Mouse (Mus musculus) heart, adult 8-10 months (tissue): ENCODE data around the gene Lingo1. TPM values are rescaled to one million over a fixed set of nuclear protein-coding genes. Genes with fewer than 3 reads are reported as not detected.

Experiments
- DNase-seq: peaks from one replicate; pipeline ENCODE4 v3.0.0; 2022; ENCODE audit warnings: low spot score
- total RNA-seq, 4 experiments: library from RNA; stranded (reverse); gene quantifications; 2 replicates each; pipeline ENCODE4 v1.2.4; 2022

Lingo1 gene
- total RNA-seq, 4 experiments from 2014 or later, result 1.0 to 1.7 (median 1.2) TPM

- no peak for DNase-seq
Observed at GRCm38 (mm10) chr9:56605443-56605806, 190.8 kb downstream of the Lingo1 start.

- no peak for DNase-seq
Observed at GRCm38 (mm10) chr9:56604797-56605442, 191.3 kb downstream of the Lingo1 start.

- no peak for DNase-seq
Observed at GRCm38 (mm10) chr9:56600655-56601054, 195.6 kb downstream of the Lingo1 start.

- no peak for DNase-seq
Observed at GRCm38 (mm10) chr9:56592639-56593038, 203.6 kb downstream of the Lingo1 start.

- no peak for DNase-seq
Observed at GRCm38 (mm10) chr9:56591248-56591888, 204.9 kb downstream of the Lingo1 start.

- DNase-seq, result no peak
Observed at GRCm38 (mm10) chr9:56589762-56590161, 206.5 kb downstream of the Lingo1 start.

- no peak for DNase-seq
Observed at GRCm38 (mm10) chr9:56584043-56584424, 212.2 kb downstream of the Lingo1 start.

GRCm38 (mm10) chr9:56583139-56584042 is 212.9 kb downstream of the Lingo1 start:
- no peak for DNase-seq

GRCm38 (mm10) chr9:56582628-56583027 is 213.6 kb downstream of the Lingo1 start:
- DNase-seq, result no peak

- DNase-seq, result no peak
Observed at GRCm38 (mm10) chr9:56581700-56582099, 214.6 kb downstream of the Lingo1 start.

- DNase-seq, result no peak
Observed at GRCm38 (mm10) chr9:56581016-56581415, 215.3 kb downstream of the Lingo1 start.

- no peak for DNase-seq
Observed at GRCm38 (mm10) chr9:56580101-56580500, 216.2 kb downstream of the Lingo1 start.

GRCm38 (mm10) chr9:56577405-56577804 is 218.9 kb downstream of the Lingo1 start:
- DNase-seq, result no peak

- no peak for DNase-seq
Observed at GRCm38 (mm10) chr9:56572534-56573479, 223.5 kb downstream of the Lingo1 start.

Other genes starting within 250 kb of the Lingo1 start
- gene Odf3l1, start 68.2 kb upstream of the Lingo1 start, total RNA-seq, result not detected
- gene Cspg4, start 68.6 kb upstream of the Lingo1 start, total RNA-seq, result 10 to 100 TPM in 3 of 4 experiments, 1 to 10 TPM in 1; 9.4 to 14.7 (median 10.7) TPM
- 10 to 100 TPM in 1 of 4 experiments, 1 to 10 TPM in 3; 7.3 to 10.3 (median 8.4) TPM for gene Snx33, start 131.9 kb upstream of the Lingo1 start, total RNA-seq
- 10 to 100 TPM; 58.6 to 70.1 (median 65.8) TPM for gene Imp3, start 141.0 kb upstream of the Lingo1 start, total RNA-seq
- gene Snupn, start 154.4 kb upstream of the Lingo1 start, total RNA-seq, result 10 to 100 TPM in 2 of 4 experiments, 1 to 10 TPM in 2; 9.1 to 11.4 (median 10.3) TPM
- gene Ptpn9, start 198.5 kb upstream of the Lingo1 start, total RNA-seq, result 10 to 100 TPM in 1 of 4 experiments, 1 to 10 TPM in 3; 6.3 to 10.2 (median 8.9) TPM